Comparison of ENCODE assay signal across 29 mouse cellular contexts in genomic region chr1:64317032-64317636, GRCm38 (mm10).
DNase-seq lines count a peak whose midpoint lies in the region; ATAC-seq and TF ChIP-seq lines count a peak whose summit lies in the region.
"Had no signal": no experiment of that assay in that cellular context is flagged by ENCODE, and none has a peak within 500 bp of the region (broad histone marks: within the 10 kb centered on the region; RNA-seq: fewer than 3 reads in every experiment).

No protein-coding gene starts in this region.

- ATAC-seq in heart, embryonic 14.5 days (ENCODE audit: insufficient number of reproducible peaks, insufficient read depth, low FRiP score, low read depth) = no peak
- no peak for ATAC-seq in liver, embryonic 11.5 days (replicated peaks; ENCODE audit: low FRiP score)
- ATAC-seq: forebrain, embryonic 14.5 days; hindbrain, postnatal 0 days; intestine, embryonic 15.5 days; midbrain, embryonic 15.5 days had no signal

- peaks cover 6 to 20% of the 10 kb centered on the region in 2 experiments for H3K4me1 ChIP-seq in heart, embryonic 14.5 days (ENCODE audit: control insufficient read depth in 2 of 2, insufficient read depth in 2 of 2, low read length in 2 of 2)
- H3K4me1 ChIP-seq in liver, embryonic 11.5 days (replicated peaks; ENCODE audit: control insufficient read depth, insufficient read depth, low read length) = no peaks in the 10 kb centered on the region
- H3K4me1 ChIP-seq: embryonic facial prominence, embryonic 12.5 days; intestine, embryonic 15.5 days; limb, embryonic 15.5 days; midbrain, embryonic 10.5 days; midbrain, embryonic 15.5 days; neural tube, embryonic 15.5 days; stomach, embryonic 15.5 days had no signal

- H3K27me3 ChIP-seq in heart, embryonic 14.5 days (ENCODE audit: control insufficient read depth, insufficient read depth, low read length) = no peaks in the 10 kb centered on the region
- no peaks in the 10 kb centered on the region for H3K27me3 ChIP-seq in liver, embryonic 11.5 days (replicated peaks; ENCODE audit: control insufficient read depth, insufficient read depth, low read length)
- H3K27me3 ChIP-seq: CH12.LX; embryonic facial prominence, embryonic 12.5 days; intestine, embryonic 15.5 days; limb, embryonic 15.5 days; midbrain, embryonic 15.5 days; neural tube, embryonic 15.5 days; stomach, embryonic 15.5 days had no signal

- WGBS in heart, embryonic 14.5 days = 29% methylated on average over 5 of the region's 5 CpGs
- WGBS in liver, embryonic 11.5 days = 79% methylated on average over 5 of the region's 5 CpGs

- TF ChIP-seq CTCF in layer of hippocampus, adult 2 months (conservative IDR thresholded peaks at IDR 0.05) = no peak

- peak; percentile 67 to 88 for DNase-seq in adrenal gland, adult (ENCODE audit: inconsistent age in 2 of 2, low spot score in 1 of 2)
- no peak for DNase-seq in adrenal gland, postnatal 25 days
- DNase-seq in heart, postnatal 36 days = no peak
- no peak for DNase-seq in layer of hippocampus, adult 2 months (ENCODE audit: low spot score in 2 of 2)
- no peak for DNase-seq in layer of hippocampus, postnatal 10 days (ENCODE audit: low spot score in 2 of 2)
- DNase-seq in liver, embryonic 11.5 days (ENCODE audit: low spot score) = no peak
- DNase-seq: cerebellum, adult 11-12 months; cerebellum, adult 9-11 months; embryo, embryonic 11 days; gastrocnemius, postnatal 14 days; kidney, adult 8-10 months; kidney, postnatal 4 days; lung, adult 2 months; retina, postnatal 1 day; right cerebral cortex, postnatal 14 days had no signal

- H3K27ac ChIP-seq in heart, embryonic 14.5 days (replicated peaks in 1 of 2; ENCODE audit: control insufficient read depth in 1 of 2, insufficient read depth in 1 of 2, low read depth in 2 of 2, low read length in 2 of 2) = peak overlapping the region; percentile 25 to 51; a peak in 3 of 4 replicates
- H3K27ac ChIP-seq in layer of hippocampus, adult 2 months = peak overlapping the region; percentile 39; the same call in 1 of the 2 replicates
- H3K27ac ChIP-seq in liver, embryonic 11.5 days (ENCODE audit: low read depth, low read length) = no peak overlapping the region
- H3K27ac ChIP-seq: embryonic facial prominence, embryonic 12.5 days; hindbrain, postnatal 0 days; intestine, embryonic 15.5 days; kidney, postnatal 0 days; limb, embryonic 10.5 days; limb, embryonic 15.5 days; liver, embryonic 14.5 days; midbrain, embryonic 10.5 days; midbrain, embryonic 15.5 days; neural tube, embryonic 15.5 days; stomach, embryonic 15.5 days had no signal

- no peaks in the 10 kb centered on the region for H3K9me3 ChIP-seq in heart, embryonic 14.5 days (ENCODE audit: control insufficient read depth, low read length)
- H3K9me3 ChIP-seq in liver, embryonic 11.5 days (ENCODE audit: control insufficient read depth, low read length) = no peaks in the 10 kb centered on the region
- H3K9me3 ChIP-seq: embryonic facial prominence, embryonic 12.5 days; intestine, embryonic 15.5 days; limb, embryonic 10.5 days; limb, embryonic 15.5 days; midbrain, embryonic 10.5 days; midbrain, embryonic 15.5 days; neural tube, embryonic 15.5 days; stomach, embryonic 15.5 days had no signal

- no peaks in the 10 kb centered on the region for H3K36me3 ChIP-seq in heart, embryonic 14.5 days (ENCODE audit: control insufficient read depth, insufficient read depth, low read length)
- no peaks in the 10 kb centered on the region for H3K36me3 ChIP-seq in liver, embryonic 11.5 days (ENCODE audit: control insufficient read depth, insufficient read depth, low read length)
- H3K36me3 ChIP-seq: embryonic facial prominence, embryonic 12.5 days; intestine, embryonic 15.5 days; limb, embryonic 10.5 days; limb, embryonic 15.5 days; midbrain, embryonic 10.5 days; midbrain, embryonic 15.5 days; neural tube, embryonic 15.5 days; stomach, embryonic 15.5 days had no signal

- no peak overlapping the region for H3K4me3 ChIP-seq in heart, embryonic 14.5 days (ENCODE audit: control insufficient read depth in 1 of 2, insufficient read depth in 1 of 2, low read depth in 1 of 2, low read length in 2 of 2)
- H3K4me3 ChIP-seq in layer of hippocampus, adult 2 months = no peak overlapping the region
- no peak overlapping the region for H3K4me3 ChIP-seq in liver, embryonic 11.5 days (ENCODE audit: low read depth, low read length)
- H3K4me3 ChIP-seq: embryonic facial prominence, embryonic 12.5 days; intestine, embryonic 15.5 days; limb, embryonic 10.5 days; limb, embryonic 15.5 days; midbrain, embryonic 10.5 days; midbrain, embryonic 15.5 days; neural tube, embryonic 15.5 days; stomach, embryonic 15.5 days had no signal

- no peak overlapping the region for H3K4me2 ChIP-seq in heart, embryonic 14.5 days (ENCODE audit: low read length)
- H3K4me2 ChIP-seq in liver, embryonic 11.5 days = no peak overlapping the region
- H3K4me2 ChIP-seq: embryonic facial prominence, embryonic 12.5 days; intestine, embryonic 15.5 days; limb, embryonic 15.5 days; midbrain, embryonic 15.5 days; neural tube, embryonic 15.5 days; stomach, embryonic 15.5 days had no signal

- H3K9ac ChIP-seq in heart, embryonic 14.5 days (ENCODE audit: low read length) = no peak overlapping the region
- H3K9ac ChIP-seq in liver, embryonic 11.5 days (ENCODE audit: low read depth, low read length) = no peak overlapping the region
- H3K9ac ChIP-seq: embryonic facial prominence, embryonic 12.5 days; intestine, embryonic 15.5 days; limb, embryonic 15.5 days; liver, embryonic 14.5 days; midbrain, embryonic 15.5 days; neural tube, embryonic 15.5 days; stomach, embryonic 15.5 days had no signal

- intact Hi-C loops in heart, postnatal 36 days (cut with DNase I) = no loop called here

Comparison
In these comparisons a context has a peak if more than half of its experiments do, and no peak if none do; other contexts are left out.
1. DNase-seq: peak in adrenal gland, adult (2 of 2); none in adrenal gland, postnatal 25 days (single experiment), heart, postnatal 36 days (0 of 2), layer of hippocampus, adult 2 months (0 of 2), layer of hippocampus, postnatal 10 days (0 of 2) and liver, embryonic 11.5 days (single experiment).